Mouse (Mus musculus) stomach, embryonic 15.5 days (tissue): ENCODE data around the gene Csnk1d. TPM values are rescaled to one million over a fixed set of nuclear protein-coding genes. Genes with fewer than 3 reads are reported as not detected.

ENCODE experiments used
- ATAC-seq: fragments of 200-750 bp; cut with Nextera tagmentation; 2 replicates; pipeline ENCODE4 v1.8.0; 2017; ENCODE audit warnings: low read depth, moderate number of reproducible peaks, moderate TSS enrichment; ENCODE audit not compliant: insufficient read depth, low FRiP score
- H3K27ac ChIP-seq: fragments of 300-500 bp; sonication (generic); 2 replicates; pipeline ENCODE4 v1.5.1; 2015; ENCODE audit warnings: mild to moderate bottlenecking, inconsistent platforms
- H3K27me3 ChIP-seq: fragments of 300-500 bp; sonication (generic); replicated peaks from 2 replicates; pipeline ENCODE4 v1.6.1; 2015; ENCODE audit warnings: inconsistent platforms
- H3K36me3 ChIP-seq: fragments of 300-500 bp; sonication (generic); 2 replicates; pipeline ENCODE4 v1.6.1; 2015; ENCODE audit warnings: inconsistent platforms
- H3K4me1 ChIP-seq: fragments of 300-500 bp; sonication (generic); 2 replicates; pipeline ENCODE4 v1.6.1; 2015; ENCODE audit warnings: inconsistent platforms
- H3K4me2 ChIP-seq: fragments of 300-500 bp; sonication (generic); 2 replicates; pipeline ENCODE4 v1.6.1; 2015; ENCODE audit warnings: mild to moderate bottlenecking, inconsistent platforms
- H3K4me3 ChIP-seq: fragments of 300-500 bp; sonication (generic); replicated peaks from 2 replicates; pipeline ENCODE4 v1.5.1; 2015; ENCODE audit warnings: inconsistent platforms
- H3K9ac ChIP-seq: fragments of 300-500 bp; sonication (generic); 2 replicates; pipeline ENCODE4 v1.6.1; 2015; ENCODE audit warnings: inconsistent platforms
- H3K9me3 ChIP-seq: fragments of 300-500 bp; sonication (generic); 2 replicates; pipeline ENCODE4 v1.6.1; 2016; ENCODE audit warnings: inconsistent platforms
- WGBS: fragments of 180-500 bp; shearing (Covaris S2); methylation state at CpG from one replicate; pipeline ENCODE4 v1.1.7; 2015; 5-methylcytosine and 5-hydroxymethylcytosine counted together
- polyA plus RNA-seq: library from polyadenylated mRNA; unstranded; fragments of >200 nt; fragmentation: Nextera tagmentation; extraction: Ambion mirVana; gene quantifications from 2 replicates; pipeline ENCODE4 v1.2.1, GENCODE M21; 2015

The Csnk1d gene
- polyA plus RNA-seq, 1 experiment from 2014 or later: 110 TPM

GRCm38 (mm10) chr11:120961594-120961993, 29.5 kb downstream of the Csnk1d start:
- H3K4me3 ChIP-seq: no peak overlapping the region
- H3K4me2 ChIP-seq: no peak overlapping the region
- ATAC-seq: no peak
- peaks cover 73% of the 10 kb centered on the region for H3K36me3 ChIP-seq
- no peaks in the 10 kb centered on the region for H3K9me3 ChIP-seq
- WGBS: 75% methylated on average over 7 of the region's 7 CpGs
- peaks cover 15% of the 10 kb centered on the region; the same call in 1 of the 2 replicates for H3K4me1 ChIP-seq
- no peak overlapping the region for H3K9ac ChIP-seq
- no peak overlapping the region for H3K27ac ChIP-seq
- H3K27me3 ChIP-seq: no peaks in the 10 kb centered on the region

GRCm38 (mm10) chr11:120960248-120960647, 30.9 kb downstream of the Csnk1d start:
- 55% methylated on average over 1 of the region's 1 CpGs for WGBS
- H3K27ac ChIP-seq: no peak overlapping the region
- peaks cover 71% of the 10 kb centered on the region for H3K36me3 ChIP-seq
- ATAC-seq: no peak
- H3K4me2 ChIP-seq: no peak overlapping the region
- H3K27me3 ChIP-seq: no peaks in the 10 kb centered on the region
- no peak overlapping the region for H3K4me3 ChIP-seq
- peaks cover 8% of the 10 kb centered on the region; the same call in 1 of the 2 replicates for H3K4me1 ChIP-seq
- H3K9ac ChIP-seq: no peak overlapping the region
- no peaks in the 10 kb centered on the region for H3K9me3 ChIP-seq

GRCm38 (mm10) chr11:120959564-120959963, 31.6 kb downstream of the Csnk1d start:
- ATAC-seq: no peak
- H3K4me3 ChIP-seq: no peak overlapping the region
- H3K27me3 ChIP-seq: no peaks in the 10 kb centered on the region
- 66% methylated on average over 3 of the region's 3 CpGs for WGBS
- peaks cover 64% of the 10 kb centered on the region for H3K36me3 ChIP-seq
- no peak overlapping the region for H3K9ac ChIP-seq
- no peak overlapping the region for H3K4me2 ChIP-seq
- peaks cover 8% of the 10 kb centered on the region; the same call in 1 of the 2 replicates for H3K4me1 ChIP-seq
- H3K9me3 ChIP-seq: no peaks in the 10 kb centered on the region
- H3K27ac ChIP-seq: no peak overlapping the region

GRCm38 (mm10) chr11:120959066-120959465, 32.1 kb downstream of the Csnk1d start:
- Histone ChIP-seq H3K27me3 (no peaks in the 10 kb centered on the region), H3K9ac (no peak overlapping the region), H3K4me3 (no peak overlapping the region), H3K9me3 (no peaks in the 10 kb centered on the region), H3K4me2 (no peak overlapping the region), H3K36me3 (peaks cover 61% of the 10 kb centered on the region), H3K27ac (no peak overlapping the region), H3K4me1 (peaks cover 8% of the 10 kb centered on the region; the same call in 1 of the 2 replicates)
- 80% methylated on average over 18 of the region's 18 CpGs for WGBS
- no peak for ATAC-seq

- Histone ChIP-seq H3K27ac (peak overlapping the region; percentile 26; the same call in 1 of the 2 replicates), H3K36me3 (peaks cover 48% of the 10 kb centered on the region)
- 65% methylated on average over 15 of the region's 15 CpGs for WGBS
Measured at GRCm38 (mm10) chr11:120957731-120958257, 33.3 kb downstream of the Csnk1d start.

GRCm38 (mm10) chr11:120957052-120957451, 34.1 kb downstream of the Csnk1d start:
- 55% methylated on average over 8 of the region's 8 CpGs for WGBS
- Histone ChIP-seq H3K9me3 (no peaks in the 10 kb centered on the region), H3K27ac (no peak overlapping the region; the same call in 1 of the 2 replicates), H3K4me1 (peaks cover 15% of the 10 kb centered on the region; the same call in 1 of the 2 replicates), H3K9ac (no peak overlapping the region), H3K27me3 (no peaks in the 10 kb centered on the region), H3K36me3 (peaks cover 41% of the 10 kb centered on the region), H3K4me2 (no peak overlapping the region), H3K4me3 (no peak overlapping the region)
- ATAC-seq: no peak

More at GRCm38 (mm10) chr11:120957731-120958257, 33.3 kb downstream of the Csnk1d start:
- H3K4me1 ChIP-seq: peaks cover 8% of the 10 kb centered on the region; the same call in 1 of the 2 replicates
- ATAC-seq: no peak
- H3K9me3 ChIP-seq: no peaks in the 10 kb centered on the region
- H3K27me3 ChIP-seq: no peaks in the 10 kb centered on the region
- no peak overlapping the region for H3K4me3 ChIP-seq
- H3K4me2 ChIP-seq: no peak overlapping the region
- H3K9ac ChIP-seq: no peak overlapping the region

- Histone ChIP-seq H3K36me3 (peaks cover 31% of the 10 kb centered on the region), H3K4me3 (no peak overlapping the region), H3K27ac (no peak overlapping the region), H3K4me2 (no peak overlapping the region), H3K9ac (no peak overlapping the region), H3K27me3 (no peaks in the 10 kb centered on the region), H3K4me1 (peaks cover 24% of the 10 kb centered on the region), H3K9me3 (no peaks in the 10 kb centered on the region)
- ATAC-seq: no peak
- 88% methylated on average over 8 of the region's 8 CpGs for WGBS
Measured at GRCm38 (mm10) chr11:120955701-120956100, 35.4 kb downstream of the Csnk1d start.

GRCm38 (mm10) chr11:120954936-120955335, 36.2 kb downstream of the Csnk1d start:
- no peak overlapping the region for H3K27ac ChIP-seq
- no peak for ATAC-seq

GRCm38 (mm10) chr11:120951731-120952730, 39.1 kb downstream of the Csnk1d start:
- no peaks in the 10 kb centered on the region; the same call in 1 of the 2 replicates for H3K27me3 ChIP-seq
- H3K4me1 ChIP-seq: peaks cover 40% of the 10 kb centered on the region
- H3K4me3 ChIP-seq: no peak overlapping the region
- WGBS: 77% methylated on average over 9 of the region's 9 CpGs
- no peaks in the 10 kb centered on the region for H3K9me3 ChIP-seq
- peak; percentile 20; the same call in 1 of the 2 replicates for ATAC-seq
- H3K36me3 ChIP-seq: peaks cover 15% of the 10 kb centered on the region
- H3K9ac ChIP-seq: no peak overlapping the region
- peak overlapping the region; percentile 70; the same call in 1 of the 2 replicates for H3K27ac ChIP-seq
- peak overlapping the region; percentile 83 for H3K4me2 ChIP-seq

More at GRCm38 (mm10) chr11:120954936-120955335, 36.2 kb downstream of the Csnk1d start:
- H3K36me3 ChIP-seq: peaks cover 29% of the 10 kb centered on the region
- no peak overlapping the region for H3K4me3 ChIP-seq
- H3K4me2 ChIP-seq: no peak overlapping the region
- H3K9ac ChIP-seq: no peak overlapping the region
- H3K4me1 ChIP-seq: peaks cover 32% of the 10 kb centered on the region
- WGBS: 54% methylated on average over 5 of the region's 5 CpGs
- no peaks in the 10 kb centered on the region for H3K27me3 ChIP-seq
- H3K9me3 ChIP-seq: no peaks in the 10 kb centered on the region

GRCm38 (mm10) chr11:120951237-120951636, 39.9 kb downstream of the Csnk1d start:
- WGBS: 28% methylated on average over 8 of the region's 8 CpGs
- peaks cover 8% of the 10 kb centered on the region; the same call in 1 of the 2 replicates for H3K36me3 ChIP-seq
- H3K27me3 ChIP-seq: no peaks in the 10 kb centered on the region; the same call in 1 of the 2 replicates
- 0 out of 2 replicates have a peak overlapping the region, but pooled peaks have one; percentile 17 for H3K9ac ChIP-seq
- H3K27ac ChIP-seq: peak overlapping the region; percentile 70
- ATAC-seq: no peak
- H3K4me2 ChIP-seq: peak overlapping the region; percentile 83
- peaks cover 40% of the 10 kb centered on the region for H3K4me1 ChIP-seq
- peak overlapping the region; percentile 54 for H3K4me3 ChIP-seq
- H3K9me3 ChIP-seq: no peaks in the 10 kb centered on the region

GRCm38 (mm10) chr11:120950281-120951202, 40.6 kb downstream of the Csnk1d start:
- ATAC-seq: peak; percentile 91
- Histone ChIP-seq H3K4me2 (peak overlapping the region; percentile 83), H3K27me3 (no peaks in the 10 kb centered on the region; the same call in 1 of the 2 replicates), H3K9ac (no peak overlapping the region), H3K9me3 (no peaks in the 10 kb centered on the region), H3K27ac (peak overlapping the region; percentile 70), H3K36me3 (0 out of 2 replicates have a peak, but pooled peaks cover 1% of the 10 kb centered on the region), H3K4me3 (peak overlapping the region; percentile 54), H3K4me1 (peaks cover 40% of the 10 kb centered on the region)
- 5% methylated on average over 39 of the region's 39 CpGs for WGBS
